Mouse (Mus musculus) heart, embryonic 15.5 days (tissue): ENCODE data around the gene Rps6ka6. TPM values are rescaled to one million over a fixed set of nuclear protein-coding genes. Genes with fewer than 3 reads are reported as not detected.

Experiments
- ATAC-seq: fragments of 200-750 bp; cut with Nextera tagmentation; replicated peaks from 2 replicates; pipeline ENCODE4 v1.8.0; 2017; ENCODE audit warnings: low read depth, moderate TSS enrichment; ENCODE audit not compliant: insufficient number of reproducible peaks, insufficient read depth, low FRiP score
- H3K27ac ChIP-seq: fragments of 300-500 bp; sonication (generic); 2 replicates; pipeline ENCODE4 v1.5.1; 2015; ENCODE audit warnings: mild to moderate bottlenecking, inconsistent platforms
- H3K27me3 ChIP-seq: fragments of 300-500 bp; sonication (generic); 2 replicates; pipeline ENCODE4 v1.6.1; 2015; ENCODE audit warnings: inconsistent platforms
- H3K36me3 ChIP-seq: fragments of 300-500 bp; sonication (generic); 2 replicates; pipeline ENCODE4 v1.6.1; 2015; ENCODE audit warnings: mild to moderate bottlenecking, inconsistent platforms
- H3K4me1 ChIP-seq: fragments of 300-500 bp; sonication (generic); replicated peaks from 2 replicates; pipeline ENCODE4 v1.6.1; 2015; ENCODE audit warnings: inconsistent platforms
- H3K4me2 ChIP-seq: fragments of 300-500 bp; sonication (generic); 2 replicates; pipeline ENCODE4 v1.6.1; 2015; ENCODE audit warnings: inconsistent platforms, mild to moderate bottlenecking, moderate library complexity
- H3K4me3 ChIP-seq: fragments of 300-500 bp; sonication (generic); 2 replicates; pipeline ENCODE4 v1.5.1; 2015; ENCODE audit warnings: mild to moderate bottlenecking, inconsistent platforms
- H3K9ac ChIP-seq: fragments of 300-500 bp; sonication (generic); 2 replicates; pipeline ENCODE4 v1.6.1; 2015; ENCODE audit warnings: mild to moderate bottlenecking, inconsistent platforms
- H3K9me3 ChIP-seq: fragments of 300-500 bp; sonication (generic); replicated peaks from 2 replicates; pipeline ENCODE4 v1.6.1; 2016; ENCODE audit warnings: inconsistent platforms
- WGBS: fragments of 180-500 bp; shearing (Covaris S2); methylation state at CpG from one replicate; pipeline ENCODE4 v1.1.7; 2015; ENCODE audit warnings: mixed read lengths; 5-methylcytosine and 5-hydroxymethylcytosine counted together
- polyA plus RNA-seq: library from polyadenylated mRNA; unstranded; fragments of >200 nt; fragmentation: Nextera tagmentation; extraction: Ambion mirVana; gene quantifications from 2 replicates; pipeline ENCODE4 v1.2.1, GENCODE M21; 2015

Rps6ka6 gene
- polyA plus RNA-seq: 5.2 and 7.1 TPM in 2 replicates

DNA sequence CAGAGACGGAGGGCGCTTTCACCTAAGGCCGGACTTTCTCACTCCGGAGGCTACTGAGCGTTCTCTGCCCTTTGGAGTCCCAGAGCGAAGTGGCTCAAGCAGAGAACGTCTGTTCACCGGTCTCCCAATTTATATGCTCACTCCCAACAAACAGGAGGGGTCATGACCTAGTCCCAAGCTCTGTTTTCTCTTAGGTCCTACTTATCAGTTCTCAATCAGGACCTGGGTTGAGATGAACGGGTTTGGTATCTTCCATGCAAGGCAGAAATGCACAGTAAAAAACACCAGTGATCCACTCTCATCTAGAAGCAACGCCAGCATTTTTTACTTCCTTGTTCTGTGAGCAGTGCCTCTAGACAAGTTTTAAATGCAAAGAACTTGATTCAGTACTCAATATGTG lies at the start of gene Rps6ka6:
TSS of gene Rps6ka6 (minus strand) at position 101 of the 400 bp plus-strand sequence.
- no peaks in the 10 kb centered on the region for H3K4me1 ChIP-seq
- no peaks in the 10 kb centered on the region for H3K9me3 ChIP-seq
- no peak within 1 kb of the TSS for H3K27ac ChIP-seq
- WGBS: 55% methylated on average over 10 of the region's 10 CpGs
- H3K27me3 ChIP-seq: no peaks in the 10 kb centered on the region
- no peak within 1 kb of the TSS for H3K9ac ChIP-seq
- no peaks in the 10 kb centered on the region for H3K36me3 ChIP-seq
- H3K4me2 ChIP-seq: no peak within 1 kb of the TSS
- no peak for ATAC-seq
- H3K4me3 ChIP-seq: no peak within 1 kb of the TSS

DNA sequence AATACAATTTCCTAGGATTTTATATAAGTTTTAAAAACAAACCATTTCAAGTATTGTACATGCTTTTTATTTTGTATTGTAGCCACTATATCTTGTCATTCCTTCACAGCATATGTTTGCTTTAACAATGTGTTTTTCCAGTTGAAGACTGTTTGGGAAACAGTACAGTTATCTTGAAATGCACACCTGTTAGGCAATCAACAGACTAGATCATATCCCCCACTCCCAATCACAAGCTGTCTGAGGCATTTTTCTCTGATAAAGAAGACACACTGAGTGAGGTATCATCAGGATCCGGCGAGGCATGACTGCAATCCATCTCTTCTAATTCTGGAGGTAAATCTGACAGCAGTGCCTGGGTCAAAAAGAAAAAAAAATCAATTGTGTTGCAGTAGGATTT lies 39.3 kb upstream of the Rps6ka6 start:
- Histone ChIP-seq H3K9me3 (no peaks in the 10 kb centered on the region), H3K9ac (no peak overlapping the region), H3K27ac (no peak overlapping the region), H3K27me3 (no peaks in the 10 kb centered on the region), H3K4me3 (no peak overlapping the region), H3K4me2 (no peak overlapping the region), H3K4me1 (no peaks in the 10 kb centered on the region), H3K36me3 (no peaks in the 10 kb centered on the region)
- 60% methylated on average over 2 of the region's 2 CpGs for WGBS
- ATAC-seq: no peak

DNA sequence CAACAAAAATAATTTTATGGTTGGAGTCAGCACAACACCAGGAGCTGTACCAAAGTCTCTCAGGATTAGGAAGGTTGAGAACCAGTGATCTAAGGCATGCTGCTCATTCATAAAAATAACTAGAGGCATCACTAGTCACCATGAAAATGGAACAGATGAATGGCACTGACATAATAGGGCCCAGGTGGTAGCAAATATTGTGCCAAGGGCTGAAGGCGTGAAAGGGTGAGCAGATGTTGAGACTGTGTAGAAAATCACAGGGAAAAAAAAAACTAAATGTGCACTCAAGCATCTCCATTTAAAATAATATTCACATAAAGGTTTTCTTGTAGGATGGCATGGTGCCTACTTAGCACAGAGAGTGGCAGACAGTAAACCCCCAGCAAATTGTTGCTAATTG lies 19.6 kb downstream of the Rps6ka6 start:
- Histone ChIP-seq H3K4me2 (no peak overlapping the region), H3K27me3 (no peaks in the 10 kb centered on the region), H3K4me3 (no peak overlapping the region), H3K9ac (no peak overlapping the region), H3K27ac (no peak overlapping the region), H3K9me3 (no peaks in the 10 kb centered on the region), H3K36me3 (no peaks in the 10 kb centered on the region), H3K4me1 (no peaks in the 10 kb centered on the region)
- 87% methylated on average over 1 of the region's 1 CpGs for WGBS
- no peak for ATAC-seq

DNA sequence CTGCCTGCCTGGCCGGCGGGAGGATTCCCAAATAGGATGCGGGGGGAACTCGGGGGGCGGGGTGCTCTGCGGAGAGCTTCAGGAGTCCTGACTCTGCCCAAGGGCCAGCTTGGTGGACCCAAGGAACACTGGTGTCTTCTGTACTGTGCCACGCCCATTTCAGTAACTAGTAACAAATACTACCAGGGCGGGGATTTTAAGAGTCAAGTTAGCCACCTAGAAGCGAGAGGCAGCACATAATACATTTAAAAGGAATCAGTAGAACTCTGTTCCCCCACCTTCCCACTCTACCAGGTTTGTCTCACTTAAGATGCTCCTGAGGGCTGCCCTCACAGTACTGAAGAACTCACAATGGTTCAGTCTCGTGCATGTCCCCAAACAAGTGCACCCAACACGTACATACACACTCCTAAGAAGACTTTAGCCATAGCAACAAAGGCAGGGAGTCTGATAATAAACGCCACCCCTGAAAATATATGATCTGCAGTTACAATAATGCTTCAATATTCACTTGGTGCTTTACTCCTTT lies 74.1 kb downstream of the Rps6ka6 start:
- H3K4me2 ChIP-seq: peak overlapping the region; percentile 82
- no peak overlapping the region for H3K27ac ChIP-seq
- H3K27me3 ChIP-seq: no peaks in the 10 kb centered on the region
- peak overlapping the region; percentile 54; the same call in 1 of the 2 replicates for H3K9ac ChIP-seq
- no peaks in the 10 kb centered on the region for H3K9me3 ChIP-seq
- ATAC-seq: no peak
- no peaks in the 10 kb centered on the region for H3K4me1 ChIP-seq
- H3K4me3 ChIP-seq: peak overlapping the region; percentile 64
- H3K36me3 ChIP-seq: no peaks in the 10 kb centered on the region
- WGBS: 21% methylated on average over 12 of the region's 12 CpGs

DNA sequence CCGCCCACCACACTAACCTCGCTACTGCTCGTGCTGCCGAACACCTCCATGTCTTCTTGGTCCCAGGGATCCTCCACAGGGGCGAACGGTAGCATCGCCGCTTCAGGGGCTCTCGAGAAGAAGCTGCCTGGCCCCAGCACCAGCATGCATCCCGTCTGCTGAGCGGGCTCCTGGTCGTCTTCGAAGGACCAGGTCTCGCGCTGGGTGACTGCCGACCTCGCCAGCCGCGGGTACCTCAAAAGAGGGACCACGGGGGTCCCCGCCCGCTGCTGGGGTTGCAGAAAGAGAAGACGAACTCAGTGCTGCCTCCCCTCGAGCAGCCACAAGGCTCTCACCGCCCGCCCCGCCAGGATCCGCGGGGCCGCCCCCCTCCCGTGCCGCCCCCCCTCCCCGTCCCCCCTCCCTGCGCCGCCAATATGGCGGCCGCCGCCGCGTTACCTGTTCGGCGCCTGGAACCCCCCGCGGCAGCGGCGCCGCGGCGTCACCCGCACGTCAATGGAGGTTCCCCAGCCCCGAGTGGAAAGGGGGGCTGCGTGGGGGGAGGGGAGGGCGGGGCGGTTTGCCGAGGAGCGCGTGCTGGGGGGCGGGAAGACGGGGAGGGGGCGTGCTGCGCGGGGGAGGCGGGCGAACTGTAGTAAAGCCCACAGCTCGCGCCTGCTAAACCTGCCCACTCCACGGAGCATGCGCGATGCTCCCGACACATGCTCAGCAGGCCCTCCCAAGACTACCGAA lies 74.8 kb downstream of the Rps6ka6 start:
- 20% methylated on average over 38 of the region's 72 CpGs for WGBS
- peak; percentile 92 for ATAC-seq
- Histone ChIP-seq H3K36me3 (no peaks in the 10 kb centered on the region), H3K9me3 (no peaks in the 10 kb centered on the region), H3K9ac (peak overlapping the region; percentile 54), H3K4me3 (peak overlapping the region; percentile 64), H3K27ac (peak overlapping the region; percentile 45), H3K27me3 (no peaks in the 10 kb centered on the region), H3K4me2 (peak overlapping the region; percentile 82), H3K4me1 (no peaks in the 10 kb centered on the region)

DNA sequence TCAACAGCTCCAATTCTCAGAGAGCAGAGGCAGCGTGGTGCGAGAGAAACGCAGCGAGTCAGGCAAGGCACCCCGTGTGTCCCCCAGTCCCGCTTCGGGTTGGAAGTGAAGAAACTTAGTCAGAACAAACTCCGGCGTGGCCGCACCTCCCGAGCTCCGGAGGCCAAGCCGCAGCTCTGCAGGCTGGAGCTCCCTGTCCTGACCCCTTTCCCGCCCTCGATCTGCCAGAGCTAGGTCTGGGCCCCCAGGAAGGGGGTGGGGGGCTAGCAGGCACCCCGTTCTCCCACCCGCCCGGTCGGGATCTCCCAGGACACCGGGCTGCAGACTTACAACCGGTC lies 75.3 kb downstream of the Rps6ka6 start:
- H3K9ac ChIP-seq: peak overlapping the region; percentile 54
- no peaks in the 10 kb centered on the region for H3K4me1 ChIP-seq
- WGBS: 13% methylated on average over 19 of the region's 21 CpGs
- no peaks in the 10 kb centered on the region for H3K36me3 ChIP-seq
- 0 out of 2 replicates have a peak, but pooled peaks have one; percentile 50 for ATAC-seq
- H3K4me2 ChIP-seq: peak overlapping the region; percentile 82
- H3K9me3 ChIP-seq: no peaks in the 10 kb centered on the region
- H3K4me3 ChIP-seq: peak overlapping the region; percentile 64
- no peaks in the 10 kb centered on the region for H3K27me3 ChIP-seq
- peak overlapping the region; percentile 45 for H3K27ac ChIP-seq

DNA sequence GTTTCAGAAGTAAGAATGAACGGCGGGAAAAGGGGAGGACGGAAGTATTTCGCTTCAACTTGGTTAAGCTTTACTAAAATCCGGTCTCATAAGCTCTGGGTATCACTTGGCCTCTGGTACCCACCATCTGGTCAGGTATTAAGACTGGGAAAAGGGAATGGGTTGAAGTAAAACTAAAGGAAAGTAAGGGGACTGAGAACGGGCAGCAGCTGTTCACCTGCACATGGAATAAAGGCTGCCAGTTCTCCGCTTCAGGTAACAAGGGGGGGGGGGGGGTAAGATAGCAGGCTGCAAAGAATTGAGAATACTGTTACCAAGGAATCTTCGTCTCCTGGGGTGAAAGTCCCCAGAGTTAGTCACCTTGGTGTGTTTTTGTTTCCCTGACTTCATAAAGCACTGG lies 75.7 kb downstream of the Rps6ka6 start:
- Histone ChIP-seq H3K4me3 (peak overlapping the region; percentile 64), H3K27me3 (no peaks in the 10 kb centered on the region), H3K36me3 (no peaks in the 10 kb centered on the region), H3K27ac (no peak overlapping the region), H3K9ac (peak overlapping the region; percentile 54), H3K4me1 (no peaks in the 10 kb centered on the region), H3K4me2 (peak overlapping the region; percentile 82), H3K9me3 (no peaks in the 10 kb centered on the region)
- 8% methylated on average over 8 of the region's 8 CpGs for WGBS
- no peak for ATAC-seq

DNA sequence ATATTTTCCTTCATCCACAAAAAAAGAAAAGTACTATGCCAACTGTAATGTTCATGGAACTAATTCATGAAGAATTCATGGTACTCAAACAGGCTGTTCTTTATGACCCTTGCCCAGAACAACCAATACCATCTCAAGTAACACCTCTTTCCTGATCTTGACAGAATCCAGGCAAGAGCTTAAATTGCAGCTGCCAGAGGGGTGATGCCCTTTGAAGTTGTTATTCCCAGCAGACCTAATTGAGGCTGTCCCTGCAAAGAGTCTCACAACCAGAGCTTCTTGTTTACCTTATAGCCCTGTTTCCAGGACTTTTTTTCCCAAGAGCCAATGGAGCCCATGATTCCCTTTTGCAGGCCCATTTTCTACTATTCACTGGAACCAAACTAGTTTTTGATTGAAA lies 77.6 kb downstream of the Rps6ka6 start:
- no peak for ATAC-seq
- H3K4me2 ChIP-seq: no peak overlapping the region
- no peak overlapping the region for H3K9ac ChIP-seq
- H3K4me3 ChIP-seq: no peak overlapping the region
- no peaks in the 10 kb centered on the region for H3K36me3 ChIP-seq
- H3K4me1 ChIP-seq: no peaks in the 10 kb centered on the region
- H3K9me3 ChIP-seq: no peaks in the 10 kb centered on the region
- no peaks in the 10 kb centered on the region for H3K27me3 ChIP-seq
- no peak overlapping the region for H3K27ac ChIP-seq

DNA sequence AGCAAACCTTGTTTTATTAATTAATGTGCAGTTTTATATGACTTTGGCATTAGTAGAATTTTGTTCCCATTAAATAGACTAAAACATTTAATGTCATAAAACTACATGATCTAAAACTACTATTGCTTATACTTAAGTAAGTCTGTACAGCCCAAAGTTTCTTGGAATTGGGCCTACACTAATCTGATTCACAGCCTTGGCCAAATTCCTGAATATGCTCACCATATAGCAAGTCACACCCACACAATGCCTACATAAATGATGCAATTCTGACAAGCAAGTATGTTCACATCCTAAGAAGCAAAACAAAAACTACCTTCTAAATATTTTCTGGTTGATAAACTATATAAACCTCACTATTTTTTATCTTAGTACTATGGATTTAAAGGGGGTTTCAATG lies 101.2 kb downstream of the Rps6ka6 start:
- Histone ChIP-seq H3K9ac (no peak overlapping the region), H3K27ac (no peak overlapping the region), H3K36me3 (no peaks in the 10 kb centered on the region), H3K4me1 (no peaks in the 10 kb centered on the region), H3K4me2 (no peak overlapping the region), H3K27me3 (no peaks in the 10 kb centered on the region), H3K4me3 (no peak overlapping the region), H3K9me3 (no peaks in the 10 kb centered on the region)
- ATAC-seq: no peak

DNA sequence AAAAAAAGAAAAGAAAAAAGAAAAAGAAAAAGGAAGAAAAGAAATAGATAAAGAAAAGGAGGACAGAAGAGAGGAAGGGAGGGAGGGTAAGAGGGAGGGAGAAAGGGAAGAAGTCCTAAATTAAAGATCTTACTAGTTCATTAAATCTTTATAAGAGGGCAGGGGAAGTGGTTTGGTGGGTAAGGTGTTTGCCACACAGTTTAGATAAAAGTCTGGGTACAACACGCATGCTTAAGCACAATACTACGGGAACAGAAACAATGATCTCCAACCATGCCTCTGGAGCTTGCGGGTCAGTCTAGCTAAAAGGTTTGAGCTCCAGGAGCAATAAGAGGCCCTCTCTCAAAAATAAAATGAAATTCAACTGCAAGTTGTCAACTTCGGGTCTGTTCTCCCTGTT lies 123.0 kb downstream of the Rps6ka6 start:
- no peak for ATAC-seq
- Histone ChIP-seq H3K9ac (no peak overlapping the region), H3K4me2 (no peak overlapping the region), H3K36me3 (no peaks in the 10 kb centered on the region), H3K4me3 (no peak overlapping the region), H3K4me1 (no peaks in the 10 kb centered on the region), H3K9me3 (no peaks in the 10 kb centered on the region), H3K27ac (no peak overlapping the region), H3K27me3 (no peaks in the 10 kb centered on the region)
- WGBS: 82% methylated on average over 4 of the region's 4 CpGs

DNA sequence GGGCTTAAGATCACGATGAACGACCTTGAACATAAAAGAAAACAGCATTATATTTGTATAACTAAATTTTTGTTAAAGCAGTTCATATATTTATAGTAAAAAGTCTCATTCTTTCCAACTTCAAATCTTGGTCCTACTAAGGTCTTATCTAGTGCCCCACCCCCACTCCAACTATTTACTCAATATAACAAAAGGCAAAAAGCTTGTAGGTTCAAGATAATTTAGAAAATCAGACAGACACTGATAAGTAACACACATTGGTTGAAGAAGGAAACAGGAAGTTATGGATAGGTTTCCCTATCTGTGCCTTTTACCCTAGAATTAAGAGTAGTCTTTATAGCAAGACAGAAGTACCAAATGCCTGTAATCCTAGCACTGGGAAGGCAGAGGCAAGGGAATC lies 132.9 kb downstream of the Rps6ka6 start:
- no peak overlapping the region for H3K27ac ChIP-seq
- 88% methylated on average over 2 of the region's 2 CpGs for WGBS

DNA sequence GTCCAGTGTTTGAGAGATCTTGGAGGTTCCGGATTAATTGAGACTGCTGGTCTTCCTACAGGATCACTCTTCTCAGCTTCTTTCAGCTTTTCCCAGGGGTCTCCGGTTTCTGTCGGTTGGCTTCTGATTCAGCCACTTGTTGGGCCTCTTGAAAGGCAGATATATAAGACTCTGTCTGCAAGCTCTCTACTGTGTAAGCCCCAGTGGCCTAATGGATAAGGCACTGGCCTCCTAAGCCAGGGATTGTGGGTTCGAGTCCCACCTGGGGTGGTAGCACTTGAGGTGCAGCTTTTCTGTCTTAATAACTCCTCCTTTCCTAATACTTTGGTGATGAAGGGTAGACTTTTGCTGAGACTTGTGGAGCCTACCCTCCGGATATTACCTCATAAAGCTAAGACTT lies 160.7 kb downstream of the Rps6ka6 start:
- WGBS: 65% methylated on average over 5 of the region's 5 CpGs
- Histone ChIP-seq H3K9me3 (no peaks in the 10 kb centered on the region), H3K9ac (no peak overlapping the region), H3K4me1 (no peaks in the 10 kb centered on the region), H3K4me2 (no peak overlapping the region), H3K4me3 (no peak overlapping the region), H3K27ac (no peak overlapping the region), H3K27me3 (no peaks in the 10 kb centered on the region), H3K36me3 (no peaks in the 10 kb centered on the region)
- ATAC-seq: no peak

More for the DNA sequence above, 132.9 kb downstream of the Rps6ka6 start:
- no peak overlapping the region for H3K4me3 ChIP-seq
- H3K27me3 ChIP-seq: no peaks in the 10 kb centered on the region
- no peaks in the 10 kb centered on the region for H3K9me3 ChIP-seq
- no peak overlapping the region for H3K4me2 ChIP-seq
- H3K36me3 ChIP-seq: no peaks in the 10 kb centered on the region
- H3K9ac ChIP-seq: no peak overlapping the region
- H3K4me1 ChIP-seq: no peaks in the 10 kb centered on the region
- no peak for ATAC-seq
